22 mouse cellular contexts compared by ENCODE assay signal in the genomic region with DNA sequence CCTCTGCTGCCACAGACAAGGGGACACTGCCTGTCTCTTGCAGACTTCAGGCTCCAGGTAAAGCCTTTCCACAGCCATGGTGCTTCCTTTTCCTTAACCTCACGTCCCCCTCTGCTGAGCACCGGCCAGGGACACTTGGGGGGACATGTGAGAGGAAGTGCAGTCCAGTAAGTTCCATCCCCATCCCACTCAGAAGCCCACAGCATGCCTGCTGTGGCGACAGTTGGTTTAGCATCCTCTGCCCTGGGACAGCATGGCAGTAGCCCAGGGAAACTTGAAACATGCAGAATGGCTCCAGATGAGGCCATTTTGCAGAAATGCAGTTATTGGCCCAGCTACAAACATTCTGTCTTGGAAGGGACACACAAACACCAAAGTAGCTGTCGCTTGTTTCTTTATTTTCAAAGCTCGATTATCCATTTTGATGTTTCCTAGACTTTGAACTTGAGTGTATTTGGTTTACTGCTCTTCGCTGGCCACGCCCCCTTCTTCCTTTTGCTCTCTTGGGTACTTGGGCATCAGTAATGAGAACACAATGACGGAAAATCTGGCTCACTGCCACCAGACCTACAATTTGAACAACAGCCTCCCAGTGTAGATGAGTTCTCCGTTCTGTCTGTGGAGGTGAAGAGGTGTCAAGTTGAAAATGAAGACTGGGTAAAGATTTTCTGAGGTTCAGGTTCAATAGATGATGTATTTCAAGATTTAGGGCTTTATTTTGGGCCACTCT. TPM values are rescaled to one million over a fixed set of nuclear protein-coding genes. Genes with fewer than 3 reads are reported as not detected.
DNase-seq lines count a peak whose midpoint lies in the region; ATAC-seq and TF ChIP-seq lines count a peak whose summit lies in the region.
"Had no signal": no experiment of that assay in that cellular context is flagged by ENCODE, and none has a peak within 500 bp of the region (broad histone marks: within the 10 kb centered on the region; RNA-seq: fewer than 3 reads in every experiment).

No protein-coding gene starts in this region.

- H3K4me2 ChIP-seq in hindbrain, postnatal 0 days (ENCODE audit: low read depth, low read length), result no peak overlapping the region
- no peak overlapping the region for H3K4me2 ChIP-seq in hindbrain, embryonic 11.5 days (replicated peaks; ENCODE audit: low read depth, low read length)
- no peak overlapping the region for H3K4me2 ChIP-seq in lung, postnatal 0 days (replicated peaks; ENCODE audit: low read depth, low read length)
- H3K4me2 ChIP-seq: embryonic facial prominence, embryonic 15.5 days; heart, embryonic 15.5 days; hindbrain, embryonic 14.5 days; neural tube, embryonic 12.5 days; stomach, embryonic 15.5 days had no signal

- H3K4me3 ChIP-seq in cerebellum, adult 2 months (replicated peaks; ENCODE audit: insufficient read depth, low read depth, low read length), result no peak overlapping the region
- no peak overlapping the region for H3K4me3 ChIP-seq in hindbrain, postnatal 0 days (ENCODE audit: low read length)
- H3K4me3 ChIP-seq in hindbrain, embryonic 11.5 days (ENCODE audit: low read depth, low read length), result no peak overlapping the region
- H3K4me3 ChIP-seq in lung, postnatal 0 days (ENCODE audit: low read depth, low read length), result no peak overlapping the region
- H3K4me3 ChIP-seq in limb, embryonic 10.5 days, result no peak overlapping the region
- H3K4me3 ChIP-seq in thymus, adult 2 months (ENCODE audit: control insufficient read depth, insufficient read depth, low read length), result no peak overlapping the region
- H3K4me3 ChIP-seq: embryonic facial prominence, embryonic 15.5 days; heart, embryonic 15.5 days; midbrain, embryonic 10.5 days; neural tube, embryonic 12.5 days; stomach, embryonic 15.5 days had no signal

- 18% methylated on average over 9 of the region's 9 CpGs for WGBS in cerebellum, adult 2 months
- WGBS in hindbrain, postnatal 0 days, result 53% methylated on average over 9 of the region's 9 CpGs
- WGBS in hindbrain, embryonic 11.5 days, result 79% methylated on average over 9 of the region's 9 CpGs
- WGBS in lung, postnatal 0 days, result 65% methylated on average over 9 of the region's 9 CpGs
- WGBS in limb, embryonic 10.5 days, result 90% methylated on average over 9 of the region's 9 CpGs
- WGBS in thymus, adult 2 months, result 92% methylated on average over 9 of the region's 9 CpGs

- H3K9me3 ChIP-seq in hindbrain, postnatal 0 days (ENCODE audit: low read length), result no peaks in the 10 kb centered on the region
- H3K9me3 ChIP-seq in hindbrain, embryonic 11.5 days (ENCODE audit: control insufficient read depth, low read length), result no peaks in the 10 kb centered on the region
- no peaks in the 10 kb centered on the region for H3K9me3 ChIP-seq in lung, postnatal 0 days (ENCODE audit: low read length)
- H3K9me3 ChIP-seq in limb, embryonic 10.5 days (replicated peaks), result no peaks in the 10 kb centered on the region
- H3K9me3 ChIP-seq: embryonic facial prominence, embryonic 15.5 days; heart, embryonic 15.5 days; midbrain, embryonic 10.5 days; neural tube, embryonic 12.5 days; stomach, embryonic 15.5 days had no signal

- TF ChIP-seq EP300 in lung, postnatal 0 days (IDR thresholded peaks at IDR 0.05), result no peak

- H3K36me3 ChIP-seq in hindbrain, postnatal 0 days (ENCODE audit: insufficient read depth, low read length), result no peaks in the 10 kb centered on the region
- no peaks in the 10 kb centered on the region for H3K36me3 ChIP-seq in hindbrain, embryonic 11.5 days (ENCODE audit: control insufficient read depth, insufficient read depth, low read length)
- no peaks in the 10 kb centered on the region for H3K36me3 ChIP-seq in lung, postnatal 0 days (ENCODE audit: insufficient read depth, low read length)
- H3K36me3 ChIP-seq in limb, embryonic 10.5 days, result no peaks in the 10 kb centered on the region
- H3K36me3 ChIP-seq in thymus, adult 2 months (ENCODE audit: control insufficient read depth, insufficient read depth, low read length), result no peaks in the 10 kb centered on the region
- H3K36me3 ChIP-seq: embryonic facial prominence, embryonic 15.5 days; heart, embryonic 15.5 days; midbrain, embryonic 10.5 days; neural tube, embryonic 12.5 days; stomach, embryonic 15.5 days had no signal

- DNase-seq in cerebellum, postnatal 10 days, result peak; percentile 60 to 69
- DNase-seq in cerebellum, adult 2 months, result no peak
- DNase-seq in hindbrain, postnatal 0 days (ENCODE audit: low spot score), result peak; percentile 62
- no peak for DNase-seq in hindbrain, embryonic 11.5 days (ENCODE audit: low spot score)
- DNase-seq in lung, postnatal 10 days, result peak; percentile 66
- no peak for DNase-seq in lung, postnatal 0 days (ENCODE audit: low spot score)
- no peak for DNase-seq in limb, embryonic 10.5 days (ENCODE audit: low spot score)
- no peak for DNase-seq in thymus, adult 2 months
- DNase-seq: adrenal gland, postnatal 36 days; cerebellum, adult 11 months; cerebellum, postnatal 36 days; embryo, embryonic 11 days; gastrocnemius, postnatal 36 days; heart, postnatal 36 days; thymus, postnatal 36 days had no signal

- H3K27ac ChIP-seq in cerebellum, adult 2 months (ENCODE audit: insufficient read depth, low read length), result no peak overlapping the region
- no peak overlapping the region for H3K27ac ChIP-seq in hindbrain, postnatal 0 days
- H3K27ac ChIP-seq in hindbrain, embryonic 11.5 days (ENCODE audit: low read depth, low read length), result no peak overlapping the region
- H3K27ac ChIP-seq in lung, postnatal 0 days (ENCODE audit: low read length), result no peak overlapping the region
- H3K27ac ChIP-seq in limb, embryonic 10.5 days, result 0 out of 2 replicates have a peak overlapping the region, but pooled peaks have one; percentile 14
- no peak overlapping the region for H3K27ac ChIP-seq in thymus, adult 2 months (ENCODE audit: control insufficient read depth, insufficient read depth, low read length)
- H3K27ac ChIP-seq: embryonic facial prominence, embryonic 15.5 days; heart, embryonic 15.5 days; hindbrain, embryonic 14.5 days; midbrain, embryonic 10.5 days; neural tube, embryonic 12.5 days; stomach, embryonic 15.5 days had no signal

- no peak for ATAC-seq in hindbrain, postnatal 0 days
- no peak for ATAC-seq in hindbrain, embryonic 11.5 days (ENCODE audit: low FRiP score)
- no peak; the same call in 1 of the 2 replicates for ATAC-seq in lung, postnatal 0 days

- TF ChIP-seq CTCF in cerebellum, adult 2 months (IDR thresholded peaks at IDR 0.05; ENCODE audit: borderline replicate concordance, insufficient read depth, low read depth, low read length), result no peak
- no peak for TF ChIP-seq CTCF in hindbrain, postnatal 0 days (IDR thresholded peaks at IDR 0.05; ENCODE audit: low read depth)
- no peak for TF ChIP-seq CTCF in lung, postnatal 0 days (IDR thresholded peaks at IDR 0.05)
- no peak for TF ChIP-seq CTCF in thymus, adult 2 months (IDR thresholded peaks at IDR 0.05; ENCODE audit: borderline replicate concordance, control insufficient read depth, extremely low read depth, insufficient read depth, low read length, poor library complexity)

- no peaks in the 10 kb centered on the region; the same call in 1 of the 2 replicates for H3K27me3 ChIP-seq in cerebellum, adult 2 months (ENCODE audit: control insufficient read depth, insufficient read depth, low read length)
- H3K27me3 ChIP-seq in hindbrain, postnatal 0 days (ENCODE audit: insufficient read depth, low read length), result no peaks in the 10 kb centered on the region
- no peaks in the 10 kb centered on the region for H3K27me3 ChIP-seq in hindbrain, embryonic 11.5 days (ENCODE audit: control insufficient read depth, insufficient read depth, low read length)
- H3K27me3 ChIP-seq in lung, postnatal 0 days (replicated peaks; ENCODE audit: insufficient read depth, low read length), result no peaks in the 10 kb centered on the region
- peaks cover 7% of the 10 kb centered on the region; the same call in 1 of the 2 replicates for H3K27me3 ChIP-seq in limb, embryonic 10.5 days (ENCODE audit: low read depth, poor library complexity, severe bottlenecking)
- H3K27me3 ChIP-seq in thymus, adult 2 months (ENCODE audit: control insufficient read depth, insufficient read depth, low read length), result no peaks in the 10 kb centered on the region
- H3K27me3 ChIP-seq: embryonic facial prominence, embryonic 15.5 days; neural tube, embryonic 12.5 days; stomach, embryonic 15.5 days had no signal

- no peak for TF ChIP-seq POLR2A in cerebellum, adult 2 months (IDR thresholded peaks at IDR 0.05; ENCODE audit: borderline replicate concordance, insufficient read depth, low read length)
- TF ChIP-seq POLR2A in thymus, adult 2 months (IDR thresholded peaks at IDR 0.05; ENCODE audit: control insufficient read depth, extremely low read depth, insufficient read depth, low read length, poor library complexity), result no peak

- H3K4me1 ChIP-seq in cerebellum, adult 2 months (ENCODE audit: control insufficient read depth, insufficient read depth, low read length), result peaks cover 5% of the 10 kb centered on the region; the same call in 1 of the 2 replicates
- H3K4me1 ChIP-seq in hindbrain, postnatal 0 days (ENCODE audit: insufficient read depth, low read length), result no peaks in the 10 kb centered on the region
- 0 out of 2 replicates have a peak, but pooled peaks cover 2% of the 10 kb centered on the region for H3K4me1 ChIP-seq in hindbrain, embryonic 11.5 days (replicated peaks; ENCODE audit: control insufficient read depth, insufficient read depth, low read length)
- H3K4me1 ChIP-seq in lung, postnatal 0 days (ENCODE audit: insufficient read depth, low read depth, low read length), result no peaks in the 10 kb centered on the region
- H3K4me1 ChIP-seq in limb, embryonic 10.5 days, result peaks cover 28% of the 10 kb centered on the region
- no peaks in the 10 kb centered on the region for H3K4me1 ChIP-seq in thymus, adult 2 months (replicated peaks; ENCODE audit: control insufficient read depth, insufficient read depth, low read length)
- H3K4me1 ChIP-seq: heart, embryonic 15.5 days; neural tube, embryonic 12.5 days; stomach, embryonic 15.5 days had no signal

- no peak overlapping the region for H3K9ac ChIP-seq in hindbrain, postnatal 0 days (replicated peaks; ENCODE audit: low read length)
- H3K9ac ChIP-seq in hindbrain, embryonic 11.5 days (ENCODE audit: low read depth, low read length), result no peak overlapping the region
- H3K9ac ChIP-seq in lung, postnatal 0 days (replicated peaks; ENCODE audit: low read depth), result no peak overlapping the region
- H3K9ac ChIP-seq: embryonic facial prominence, embryonic 15.5 days; heart, embryonic 15.5 days; hindbrain, embryonic 14.5 days; neural tube, embryonic 12.5 days; stomach, embryonic 15.5 days had no signal

RNA-seq across cellular contexts. Expression of a gene that starts 12.3 kb away (rescaled TPM):
- 0.25 and 0.55 TPM in 2 replicates for polyA plus RNA-seq in cerebellum, adult 2 months (2012; rRNA removed)
- total RNA-seq in hindbrain, postnatal 0 days (2014; rRNA removed), result 0.99 and 1.4 TPM in 2 replicates
- 1.3 and 1.5 TPM in 2 replicates for polyA plus RNA-seq in hindbrain, postnatal 0 days (2015; fragmentation: Nextera tagmentation; extraction: Ambion mirVana)
- 0.76 and 1.6 TPM in 2 replicates for polyA plus RNA-seq in hindbrain, embryonic 11.5 days (2014; fragmentation: Nextera tagmentation; extraction: Ambion mirVana)
- not detected in 2 replicates for polyA plus RNA-seq in lung, postnatal 0 days (2015; fragmentation: Nextera tagmentation; extraction: Ambion mirVana)
- 1.4 and 1.5 TPM in 2 replicates for polyA plus RNA-seq in limb, embryonic 10.5 days (2016; fragmentation: Nextera tagmentation; extraction: Ambion mirVana)
- 0.22 and 0.36 TPM in 2 replicates for polyA plus RNA-seq in thymus, adult 2 months (2012; rRNA removed)
- total RNA-seq: adrenal gland, postnatal 36 days; gastrocnemius, postnatal 36 days; liver, adult 2 months had no signal
- polyA plus RNA-seq: liver, adult 2 months had no signal

RNA-seq across cellular contexts. Expression of a gene that starts 13.6 kb away (rescaled TPM):
- polyA plus RNA-seq in cerebellum, adult 2 months (2012; rRNA removed), result 0.72 and 0.76 TPM in 2 replicates
- total RNA-seq in hindbrain, postnatal 0 days (2014; rRNA removed), result 3.0 and 4.7 TPM in 2 replicates
- polyA plus RNA-seq in hindbrain, postnatal 0 days (2015; fragmentation: Nextera tagmentation; extraction: Ambion mirVana), result 0.54 and 0.80 TPM in 2 replicates
- 2.0 and 2.2 TPM in 2 replicates for polyA plus RNA-seq in hindbrain, embryonic 11.5 days (2014; fragmentation: Nextera tagmentation; extraction: Ambion mirVana)
- 0.25 and 0.26 TPM in 2 replicates for polyA plus RNA-seq in lung, postnatal 0 days (2015; fragmentation: Nextera tagmentation; extraction: Ambion mirVana)
- 2.2 and 2.4 TPM in 2 replicates for polyA plus RNA-seq in limb, embryonic 10.5 days (2016; fragmentation: Nextera tagmentation; extraction: Ambion mirVana)
- polyA plus RNA-seq in thymus, adult 2 months (2012; rRNA removed), result 0.89 and 1.1 TPM in 2 replicates

Comparison
In these comparisons a context has a peak if more than half of its experiments do, and no peak if none do; other contexts are left out.
1. DNase-seq: peak in cerebellum, postnatal 10 days (2 of 2), hindbrain, postnatal 0 days (single experiment) and lung, postnatal 10 days (single experiment); none in cerebellum, adult 2 months (0 of 2), hindbrain, embryonic 11.5 days (single experiment), lung, postnatal 0 days (single experiment), limb, embryonic 10.5 days (single experiment) and thymus, adult 2 months (single experiment).